Mouse (Mus musculus): ENCODE data around the gene Myo19.

GRCm38 (mm10) chr11:84886767-84887511, 7.0 kb downstream of the Myo19 start:
- TF ChIP-seq POLR2A (IDR thresholded peaks at IDR 0.05; ENCODE audit: low read depth, low read length) (no peak), CTCF (IDR thresholded peaks at IDR 0.05; ENCODE audit: extremely low read depth, insufficient read length, insufficient replicate concordance, low read depth, low read length) (no peak)

Data from small intestine, adult 2 months (tissue).